Mouse (Mus musculus): ENCODE data around the gene Dgkq. TPM values are rescaled to one million over a fixed set of nuclear protein-coding genes. Genes with fewer than 3 reads are reported as not detected.

Dgkq gene
- polyA plus RNA-seq, 1 experiment from 2014 or later: 2.7 TPM

GRCm38 (mm10) chr5:108703754-108704626 is 34.5 kb upstream of the Dgkq start:
- H3K4me1 ChIP-seq (replicated peaks): peaks cover 50% of the 10 kb centered on the region
- H3K4me2 ChIP-seq: no peak overlapping the region
- H3K27me3 ChIP-seq: no peaks in the 10 kb centered on the region
- 68% methylated on average over 12 of the region's 12 CpGs for WGBS (ENCODE audit: insufficient replicate concordance)
- no peak overlapping the region for H3K9ac ChIP-seq
- H3K9me3 ChIP-seq (replicated peaks): no peaks in the 10 kb centered on the region
- peaks cover 23% of the 10 kb centered on the region for H3K36me3 ChIP-seq (replicated peaks)
- H3K27ac ChIP-seq (replicated peaks): no peak overlapping the region
- no peak for ATAC-seq (ENCODE audit: insufficient read depth)
- no peak overlapping the region for H3K4me3 ChIP-seq (replicated peaks)

GRCm38 (mm10) chr5:108701341-108702021 is 32.0 kb upstream of the Dgkq start:
- H3K4me1 ChIP-seq (replicated peaks): peaks cover 43% of the 10 kb centered on the region
- no peaks in the 10 kb centered on the region for H3K27me3 ChIP-seq
- no peak overlapping the region for H3K4me3 ChIP-seq (replicated peaks)
- WGBS (ENCODE audit: insufficient replicate concordance): 77% methylated on average over 10 of the region's 10 CpGs
- H3K36me3 ChIP-seq (replicated peaks): peaks cover 19% of the 10 kb centered on the region
- H3K9ac ChIP-seq: no peak overlapping the region
- H3K27ac ChIP-seq (replicated peaks): no peak overlapping the region
- no peaks in the 10 kb centered on the region for H3K9me3 ChIP-seq (replicated peaks)
- ATAC-seq (ENCODE audit: insufficient read depth): no peak
- no peak overlapping the region for H3K4me2 ChIP-seq

GRCm38 (mm10) chr5:108700346-108700745 is 30.9 kb upstream of the Dgkq start:
- peak; percentile 19; the same call in 1 of the 2 replicates for ATAC-seq (ENCODE audit: insufficient read depth)
- H3K27ac ChIP-seq (replicated peaks): no peak overlapping the region

GRCm38 (mm10) chr5:108697341-108697753 is 27.9 kb upstream of the Dgkq start:
- Histone ChIP-seq H3K4me1 (replicated peaks) (peaks cover 64% of the 10 kb centered on the region), H3K36me3 (replicated peaks) (no peaks in the 10 kb centered on the region), H3K9ac (no peak overlapping the region), H3K4me3 (replicated peaks) (no peak overlapping the region), H3K27ac (replicated peaks) (no peak overlapping the region), H3K9me3 (replicated peaks) (no peaks in the 10 kb centered on the region), H3K4me2 (no peak overlapping the region), H3K27me3 (no peaks in the 10 kb centered on the region)
- WGBS (ENCODE audit: insufficient replicate concordance): 58% methylated on average over 4 of the region's 4 CpGs
- ATAC-seq (ENCODE audit: insufficient read depth): no peak

More at GRCm38 (mm10) chr5:108700346-108700745, 30.9 kb upstream of the Dgkq start:
- Histone ChIP-seq H3K4me1 (replicated peaks) (peaks cover 50% of the 10 kb centered on the region), H3K4me3 (replicated peaks) (no peak overlapping the region), H3K27me3 (no peaks in the 10 kb centered on the region), H3K36me3 (replicated peaks) (peaks cover 7% of the 10 kb centered on the region), H3K9me3 (replicated peaks) (no peaks in the 10 kb centered on the region), H3K4me2 (no peak overlapping the region), H3K9ac (no peak overlapping the region)
- 61% methylated on average over 3 of the region's 3 CpGs for WGBS (ENCODE audit: insufficient replicate concordance)

GRCm38 (mm10) chr5:108696542-108696941 is 27.1 kb upstream of the Dgkq start:
- no peak overlapping the region for H3K27ac ChIP-seq (replicated peaks)
- H3K9ac ChIP-seq: no peak overlapping the region
- no peak for ATAC-seq (ENCODE audit: insufficient read depth)
- H3K27me3 ChIP-seq: no peaks in the 10 kb centered on the region
- no peak overlapping the region for H3K4me2 ChIP-seq
- H3K36me3 ChIP-seq (replicated peaks): no peaks in the 10 kb centered on the region
- H3K9me3 ChIP-seq (replicated peaks): no peaks in the 10 kb centered on the region
- peaks cover 72% of the 10 kb centered on the region for H3K4me1 ChIP-seq (replicated peaks)
- H3K4me3 ChIP-seq (replicated peaks): no peak overlapping the region
- WGBS (ENCODE audit: insufficient replicate concordance): 73% methylated on average over 3 of the region's 3 CpGs

- no peak for ATAC-seq (ENCODE audit: insufficient read depth)
- Histone ChIP-seq H3K4me1 (replicated peaks) (peaks cover 72% of the 10 kb centered on the region), H3K4me3 (replicated peaks) (no peak overlapping the region), H3K4me2 (peak overlapping the region; percentile 98; the same call in 1 of the 2 replicates), H3K36me3 (replicated peaks) (no peaks in the 10 kb centered on the region), H3K9ac (no peak overlapping the region), H3K9me3 (replicated peaks) (no peaks in the 10 kb centered on the region), H3K27me3 (no peaks in the 10 kb centered on the region), H3K27ac (replicated peaks) (no peak overlapping the region)
- 84% methylated on average over 12 of the region's 12 CpGs for WGBS (ENCODE audit: insufficient replicate concordance)
Measured at GRCm38 (mm10) chr5:108695861-108696260, 26.4 kb upstream of the Dgkq start.

- Histone ChIP-seq H3K4me2 (peak overlapping the region; percentile 98), H3K27ac (replicated peaks) (peak overlapping the region; percentile 79), H3K4me3 (replicated peaks) (peak overlapping the region; percentile 90), H3K27me3 (no peaks in the 10 kb centered on the region), H3K4me1 (replicated peaks) (peaks cover 62% of the 10 kb centered on the region), H3K9me3 (replicated peaks) (no peaks in the 10 kb centered on the region), H3K9ac (peak overlapping the region; percentile 85), H3K36me3 (replicated peaks) (no peaks in the 10 kb centered on the region)
- ATAC-seq (ENCODE audit: insufficient read depth): peak; percentile 64
- under 1% methylated on average over 86 of the region's 99 CpGs for WGBS (ENCODE audit: insufficient replicate concordance)
Measured at GRCm38 (mm10) chr5:108694352-108695261, 25.1 kb upstream of the Dgkq start.

- H3K36me3 ChIP-seq (replicated peaks): no peaks in the 10 kb centered on the region
- under 1% methylated on average over 43 of the region's 43 CpGs for WGBS (ENCODE audit: insufficient replicate concordance)
- H3K9ac ChIP-seq: peak overlapping the region; percentile 85
- H3K9me3 ChIP-seq (replicated peaks): no peaks in the 10 kb centered on the region
- peaks cover 62% of the 10 kb centered on the region for H3K4me1 ChIP-seq (replicated peaks)
- H3K4me3 ChIP-seq (replicated peaks): peak overlapping the region; percentile 90
- peak overlapping the region; percentile 79 for H3K27ac ChIP-seq (replicated peaks)
- peak overlapping the region; percentile 98 for H3K4me2 ChIP-seq
- no peaks in the 10 kb centered on the region for H3K27me3 ChIP-seq
- ATAC-seq (ENCODE audit: insufficient read depth): peak; percentile 94
Measured at GRCm38 (mm10) chr5:108693872-108694288, 24.4 kb upstream of the Dgkq start.

GRCm38 (mm10) chr5:108692271-108692670 is 22.8 kb upstream of the Dgkq start, which contains the start of gene Fgfrl1:
TSS of gene Fgfrl1 (plus strand) at chr5:108692382.
- Histone ChIP-seq H3K4me3 (replicated peaks) (peak within 1 kb of the TSS; percentile 90), H3K27ac (replicated peaks) (no peak within 1 kb of the TSS), H3K9ac (peak within 1 kb of the TSS; percentile 85; the same call in 1 of the 2 replicates), H3K27me3 (no peaks in the 10 kb centered on the region), H3K36me3 (replicated peaks) (no peaks in the 10 kb centered on the region), H3K9me3 (replicated peaks) (no peaks in the 10 kb centered on the region), H3K4me2 (peak within 1 kb of the TSS; percentile 98), H3K4me1 (replicated peaks) (peaks cover 51% of the 10 kb centered on the region)
- ATAC-seq (ENCODE audit: insufficient read depth): no peak
- WGBS (ENCODE audit: insufficient replicate concordance): 2% methylated on average over 18 of the region's 18 CpGs

GRCm38 (mm10) chr5:108691152-108691551 is 21.7 kb upstream of the Dgkq start:
- no peak for ATAC-seq (ENCODE audit: insufficient read depth)
- WGBS (ENCODE audit: insufficient replicate concordance): 56% methylated on average over 4 of the region's 4 CpGs
- Histone ChIP-seq H3K4me3 (replicated peaks) (no peak overlapping the region), H3K9ac (no peak overlapping the region), H3K27me3 (no peaks in the 10 kb centered on the region), H3K27ac (replicated peaks) (no peak overlapping the region), H3K36me3 (replicated peaks) (no peaks in the 10 kb centered on the region), H3K4me1 (replicated peaks) (peaks cover 43% of the 10 kb centered on the region), H3K4me2 (no peak overlapping the region), H3K9me3 (replicated peaks) (no peaks in the 10 kb centered on the region)

Measured in liver, embryonic 15.5 days (tissue).